Mouse (Mus musculus): ENCODE measurements around the gene Trank1. TPM values are rescaled to one million over a fixed set of nuclear protein-coding genes. Genes with fewer than 3 reads are reported as not detected.

The Trank1 gene
- polyA plus RNA-seq, 1 experiment from 2014 or later = not detected

DNA sequence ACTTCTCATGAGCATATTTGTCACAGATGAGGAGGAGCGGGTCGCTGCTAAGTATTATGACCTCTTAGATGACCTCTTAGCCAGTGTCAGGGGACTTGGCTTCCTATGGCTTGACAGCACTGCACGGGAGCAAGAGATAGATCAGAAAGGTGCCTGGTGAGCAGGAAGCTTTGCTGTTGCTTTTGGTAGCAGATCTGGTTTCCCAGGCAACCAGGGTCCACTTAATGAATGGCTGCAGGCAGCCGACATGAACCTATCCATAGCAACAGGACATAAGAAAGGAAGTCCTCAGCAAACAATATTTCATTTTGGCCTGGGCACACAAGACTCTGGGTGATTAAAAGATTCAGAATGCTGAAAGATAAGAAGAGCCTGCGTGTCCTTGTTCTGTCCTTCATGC is 25.9 kb upstream of the Trank1 start:
- no peaks in the 10 kb centered on the region for H3K9me3 ChIP-seq (replicated peaks)
- H3K9ac ChIP-seq = no peak overlapping the region
- H3K4me2 ChIP-seq = no peak overlapping the region
- H3K36me3 ChIP-seq = no peaks in the 10 kb centered on the region
- H3K4me1 ChIP-seq (replicated peaks) = peaks cover 11% of the 10 kb centered on the region
- no peaks in the 10 kb centered on the region for H3K27me3 ChIP-seq
- no peak overlapping the region for H3K4me3 ChIP-seq
- WGBS = 17% methylated on average over 5 of the region's 5 CpGs
- no peak overlapping the region for H3K27ac ChIP-seq
- ATAC-seq (replicated peaks; ENCODE audit: insufficient number of reproducible peaks, insufficient read depth, low FRiP score, low read depth) = no peak

GRCm38 (mm10) chr9:111286468-111286867 is 25.1 kb upstream of the Trank1 start:
- H3K4me1 ChIP-seq (replicated peaks) = peaks cover 11% of the 10 kb centered on the region
- no peaks in the 10 kb centered on the region for H3K9me3 ChIP-seq (replicated peaks)
- H3K9ac ChIP-seq = no peak overlapping the region
- ATAC-seq (replicated peaks; ENCODE audit: insufficient number of reproducible peaks, insufficient read depth, low FRiP score, low read depth) = no peak
- H3K27ac ChIP-seq = no peak overlapping the region
- H3K27me3 ChIP-seq = no peaks in the 10 kb centered on the region
- H3K4me2 ChIP-seq = no peak overlapping the region
- no peaks in the 10 kb centered on the region for H3K36me3 ChIP-seq
- WGBS = 79% methylated on average over 2 of the region's 2 CpGs
- H3K4me3 ChIP-seq = no peak overlapping the region

DNA sequence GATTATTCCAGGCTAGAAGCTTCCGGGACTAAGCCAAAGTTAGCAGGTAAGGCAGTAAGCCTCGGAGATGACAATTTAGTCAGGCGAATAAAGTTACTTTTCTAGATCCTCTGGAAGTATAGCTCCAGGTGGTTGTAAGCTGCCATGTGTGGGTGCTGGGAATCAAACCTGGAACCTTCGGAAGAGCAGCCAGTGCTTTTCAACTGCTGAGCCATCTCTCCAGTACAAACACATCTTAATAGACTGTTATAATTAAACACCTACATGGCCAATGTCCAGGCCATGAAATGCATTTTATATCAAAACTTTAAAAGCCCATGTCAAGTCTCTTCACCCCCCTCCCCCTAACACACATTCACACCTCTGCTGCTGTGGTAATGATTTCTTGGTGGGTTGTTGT is 23.6 kb upstream of the Trank1 start:
- Histone ChIP-seq H3K4me3 (no peak overlapping the region), H3K4me1 (replicated peaks) (peaks cover 8% of the 10 kb centered on the region), H3K36me3 (no peaks in the 10 kb centered on the region), H3K27me3 (no peaks in the 10 kb centered on the region), H3K9me3 (replicated peaks) (no peaks in the 10 kb centered on the region), H3K9ac (no peak overlapping the region), H3K27ac (no peak overlapping the region), H3K4me2 (no peak overlapping the region)
- WGBS = 88% methylated on average over 4 of the region's 4 CpGs
- ATAC-seq (replicated peaks; ENCODE audit: insufficient number of reproducible peaks, insufficient read depth, low FRiP score, low read depth) = no peak

GRCm38 (mm10) chr9:111289294-111289831 is 22.2 kb upstream of the Trank1 start:
- H3K36me3 ChIP-seq = no peaks in the 10 kb centered on the region
- no peaks in the 10 kb centered on the region for H3K9me3 ChIP-seq (replicated peaks)
- peaks cover 8% of the 10 kb centered on the region for H3K4me1 ChIP-seq (replicated peaks)
- H3K4me3 ChIP-seq = peak overlapping the region; percentile 7; the same call in 1 of the 2 replicates
- no peak overlapping the region for H3K9ac ChIP-seq
- H3K27ac ChIP-seq = no peak overlapping the region
- 48% methylated on average over 9 of the region's 9 CpGs for WGBS
- ATAC-seq (replicated peaks; ENCODE audit: insufficient number of reproducible peaks, insufficient read depth, low FRiP score, low read depth) = no peak
- H3K4me2 ChIP-seq = peak overlapping the region; percentile 40
- no peaks in the 10 kb centered on the region for H3K27me3 ChIP-seq

DNA sequence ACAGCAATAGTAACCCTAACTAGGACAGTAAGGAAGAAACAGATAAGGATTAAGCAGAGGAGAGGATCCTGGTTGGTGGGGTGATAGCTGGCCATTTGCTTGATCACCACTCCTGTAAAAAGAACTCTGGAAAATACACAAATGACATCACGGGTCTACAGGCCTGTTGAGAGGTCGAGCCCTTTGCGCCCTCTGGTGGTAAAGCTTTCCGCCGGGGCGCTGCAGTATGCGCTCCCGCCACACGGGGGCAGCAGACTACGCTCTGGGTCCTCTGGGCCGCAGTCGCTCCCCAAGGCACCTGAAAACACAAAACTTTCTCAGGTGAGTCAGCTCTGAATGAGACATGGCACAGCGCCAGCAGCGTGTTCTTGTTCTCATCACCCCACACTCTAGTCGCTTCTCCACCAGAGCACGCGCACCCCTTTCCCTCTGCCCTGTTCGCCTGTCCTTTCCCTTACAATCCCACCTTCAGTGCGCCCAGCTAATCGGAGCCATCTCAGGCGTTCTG is 21.7 kb upstream of the Trank1 start:
- H3K4me1 ChIP-seq (replicated peaks) = peaks cover 8% of the 10 kb centered on the region
- 14% methylated on average over 21 of the region's 21 CpGs for WGBS
- no peaks in the 10 kb centered on the region for H3K9me3 ChIP-seq (replicated peaks)
- H3K4me2 ChIP-seq = peak overlapping the region; percentile 40
- ATAC-seq (replicated peaks; ENCODE audit: insufficient number of reproducible peaks, insufficient read depth, low FRiP score, low read depth) = peak; percentile 51
- peak overlapping the region; percentile 7; the same call in 1 of the 2 replicates for H3K4me3 ChIP-seq
- no peaks in the 10 kb centered on the region for H3K27me3 ChIP-seq
- no peak overlapping the region for H3K27ac ChIP-seq
- H3K36me3 ChIP-seq = no peaks in the 10 kb centered on the region
- no peak overlapping the region for H3K9ac ChIP-seq

GRCm38 (mm10) chr9:111290539-111291100 is 20.9 kb upstream of the Trank1 start:
- H3K36me3 ChIP-seq = no peaks in the 10 kb centered on the region
- H3K27me3 ChIP-seq = no peaks in the 10 kb centered on the region
- peaks cover 7% of the 10 kb centered on the region for H3K4me1 ChIP-seq (replicated peaks)
- H3K9ac ChIP-seq = no peak overlapping the region
- H3K4me2 ChIP-seq = no peak overlapping the region
- H3K4me3 ChIP-seq = no peak overlapping the region
- WGBS = 80% methylated on average over 11 of the region's 11 CpGs
- no peak overlapping the region for H3K27ac ChIP-seq
- no peaks in the 10 kb centered on the region for H3K9me3 ChIP-seq (replicated peaks)
- no peak for ATAC-seq (replicated peaks; ENCODE audit: insufficient number of reproducible peaks, insufficient read depth, low FRiP score, low read depth)

GRCm38 (mm10) chr9:111293234-111293633 is 18.3 kb upstream of the Trank1 start:
- 73% methylated on average over 4 of the region's 4 CpGs for WGBS
- Histone ChIP-seq H3K4me1 (replicated peaks) (peaks cover 4% of the 10 kb centered on the region), H3K27ac (no peak overlapping the region), H3K9ac (no peak overlapping the region), H3K4me3 (no peak overlapping the region), H3K36me3 (no peaks in the 10 kb centered on the region), H3K4me2 (no peak overlapping the region), H3K27me3 (no peaks in the 10 kb centered on the region), H3K9me3 (replicated peaks) (no peaks in the 10 kb centered on the region)
- no peak for ATAC-seq (replicated peaks; ENCODE audit: insufficient number of reproducible peaks, insufficient read depth, low FRiP score, low read depth)

DNA sequence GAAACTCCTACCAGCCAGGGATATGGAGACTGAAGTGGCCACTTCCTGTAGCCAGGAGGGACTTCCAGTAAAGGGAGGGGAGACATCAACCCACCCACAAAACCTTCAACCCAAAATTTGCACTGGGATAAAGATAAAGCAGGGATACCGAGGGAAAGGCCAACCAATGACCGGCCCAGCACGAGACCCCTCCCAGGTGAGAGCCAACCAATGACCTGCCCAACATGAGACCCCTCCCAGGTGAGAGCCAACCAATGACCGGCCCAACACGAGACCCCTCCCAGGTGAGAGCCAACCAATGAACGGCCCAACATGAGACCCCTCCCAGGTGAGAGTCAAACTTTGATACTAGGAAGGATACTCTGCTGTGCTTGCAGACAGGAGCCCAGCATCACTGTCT is 16.6 kb upstream of the Trank1 start:
- Histone ChIP-seq H3K9ac (no peak overlapping the region), H3K9me3 (replicated peaks) (no peaks in the 10 kb centered on the region), H3K27me3 (no peaks in the 10 kb centered on the region), H3K4me2 (no peak overlapping the region), H3K4me1 (replicated peaks) (no peaks in the 10 kb centered on the region; the same call in 1 of the 2 replicates), H3K36me3 (no peaks in the 10 kb centered on the region), H3K27ac (no peak overlapping the region), H3K4me3 (no peak overlapping the region)
- WGBS = 82% methylated on average over 6 of the region's 6 CpGs
- no peak for ATAC-seq (replicated peaks; ENCODE audit: insufficient number of reproducible peaks, insufficient read depth, low FRiP score, low read depth)

DNA sequence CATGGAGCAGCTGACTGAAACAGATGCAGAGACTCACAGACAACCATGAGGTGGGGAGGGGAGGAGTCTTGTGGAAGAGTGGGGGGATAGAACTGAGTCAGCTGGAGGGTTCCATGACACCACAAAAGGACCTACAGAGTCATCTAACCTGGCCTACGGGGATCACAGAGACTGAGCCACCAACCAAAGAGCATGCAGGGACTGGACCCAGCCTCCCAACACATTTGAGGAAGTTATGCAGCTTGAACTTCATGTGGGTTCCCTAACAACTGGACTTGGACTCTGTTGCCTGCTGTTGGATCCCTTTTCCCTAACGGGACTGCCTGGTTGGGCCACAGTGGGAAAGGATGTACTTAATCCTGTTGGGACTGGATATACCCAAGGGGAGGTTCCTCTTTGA is 16.2 kb upstream of the Trank1 start:
- H3K4me1 ChIP-seq (replicated peaks) = no peaks in the 10 kb centered on the region
- ATAC-seq (replicated peaks; ENCODE audit: insufficient number of reproducible peaks, insufficient read depth, low FRiP score, low read depth) = no peak
- no peak overlapping the region for H3K9ac ChIP-seq
- no peak overlapping the region for H3K4me3 ChIP-seq
- no peak overlapping the region for H3K4me2 ChIP-seq
- no peak overlapping the region for H3K27ac ChIP-seq
- 67% methylated on average over 2 of the region's 2 CpGs for WGBS
- no peaks in the 10 kb centered on the region for H3K9me3 ChIP-seq (replicated peaks)
- H3K36me3 ChIP-seq = no peaks in the 10 kb centered on the region
- H3K27me3 ChIP-seq = no peaks in the 10 kb centered on the region

- Histone ChIP-seq H3K27ac (no peak overlapping the region), H3K9me3 (replicated peaks) (no peaks in the 10 kb centered on the region), H3K4me1 (replicated peaks) (no peaks in the 10 kb centered on the region), H3K4me3 (no peak overlapping the region), H3K36me3 (no peaks in the 10 kb centered on the region), H3K27me3 (no peaks in the 10 kb centered on the region), H3K4me2 (no peak overlapping the region), H3K9ac (no peak overlapping the region)
- 68% methylated on average over 7 of the region's 7 CpGs for WGBS
- no peak for ATAC-seq (replicated peaks; ENCODE audit: insufficient number of reproducible peaks, insufficient read depth, low FRiP score, low read depth)
These were observed 15.1 kb upstream of the Trank1 start for GRCm38 (mm10) chr9:111296433-111296832.

- ATAC-seq (replicated peaks; ENCODE audit: insufficient number of reproducible peaks, insufficient read depth, low FRiP score, low read depth) = no peak
- WGBS = 55% methylated on average over 2 of the region's 2 CpGs
These were observed 12.9 kb upstream of the Trank1 start for GRCm38 (mm10) chr9:111298606-111299005.

DNA sequence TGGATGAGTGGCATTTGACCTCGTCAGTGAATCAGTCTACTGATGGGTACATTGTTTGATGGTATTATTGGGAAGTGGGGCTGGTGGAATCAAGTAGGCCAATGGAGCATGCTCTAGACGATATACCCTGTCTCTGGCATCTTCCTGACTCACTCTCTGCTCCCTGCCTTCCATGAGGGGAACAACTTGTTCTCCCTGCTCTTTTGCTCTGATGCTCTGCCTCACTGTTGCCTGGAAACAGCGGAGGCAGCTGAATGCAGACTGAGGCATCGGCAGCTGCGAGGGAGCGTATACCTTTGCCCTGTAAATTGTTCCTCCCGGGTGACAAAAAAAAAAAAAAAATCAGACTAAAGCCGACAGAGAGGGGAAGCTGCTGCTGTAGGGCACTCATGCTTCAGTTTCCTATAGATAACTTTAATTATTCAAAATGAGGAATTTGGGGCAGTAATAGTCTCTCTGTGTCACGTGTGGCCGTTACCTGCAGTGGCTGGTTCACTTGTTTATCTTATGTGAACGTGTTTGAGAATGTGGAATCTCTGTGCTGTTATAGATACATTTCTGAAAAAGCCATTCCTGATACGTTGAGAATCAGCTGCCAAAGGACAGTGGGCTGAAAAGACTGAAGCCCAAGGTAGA is 9.2 kb upstream of the Trank1 start:
- H3K36me3 ChIP-seq = no peaks in the 10 kb centered on the region
- H3K4me3 ChIP-seq = no peak overlapping the region
- no peak overlapping the region for H3K4me2 ChIP-seq
- no peaks in the 10 kb centered on the region for H3K9me3 ChIP-seq (replicated peaks)
- H3K9ac ChIP-seq = no peak overlapping the region
- WGBS = 77% methylated on average over 12 of the region's 12 CpGs
- no peak overlapping the region for H3K27ac ChIP-seq
- no peaks in the 10 kb centered on the region for H3K4me1 ChIP-seq (replicated peaks)
- no peak for ATAC-seq (replicated peaks; ENCODE audit: insufficient number of reproducible peaks, insufficient read depth, low FRiP score, low read depth)
- H3K27me3 ChIP-seq = no peaks in the 10 kb centered on the region

More at GRCm38 (mm10) chr9:111298606-111299005, 12.9 kb upstream of the Trank1 start:
- Histone ChIP-seq H3K4me1 (replicated peaks) (no peaks in the 10 kb centered on the region), H3K27ac (no peak overlapping the region), H3K4me3 (no peak overlapping the region), H3K36me3 (no peaks in the 10 kb centered on the region), H3K9me3 (replicated peaks) (no peaks in the 10 kb centered on the region), H3K4me2 (no peak overlapping the region), H3K27me3 (no peaks in the 10 kb centered on the region), H3K9ac (no peak overlapping the region)
